Mouse (Mus musculus) hindbrain, embryonic 14.5 days (tissue): ENCODE measurements around the gene Fry. TPM values are rescaled to one million over a fixed set of nuclear protein-coding genes. Genes with fewer than 3 reads are reported as not detected.

Experiments used
- ATAC-seq: fragments of 200-750 bp; cut with Nextera tagmentation; 2 replicates; pipeline ENCODE4 v1.8.0; 2017; ENCODE audit warnings: moderate number of reproducible peaks, mild to moderate bottlenecking, moderate TSS enrichment, moderate library complexity; ENCODE audit not compliant: low FRiP score
- DNase-seq: peaks from one replicate; pipeline ENCODE4 v3.0.0-alpha.2; 2015; ENCODE audit warnings: low spot score
- H3K27ac ChIP-seq: fragments of 300-500 bp; sonication (generic); 2 replicates; pipeline ENCODE4 v1.5.1; 2014; ENCODE audit warnings: mild to moderate bottlenecking, moderate library complexity
- H3K27me3 ChIP-seq: fragments of 300-500 bp; sonication (generic); 2 replicates; pipeline ENCODE4 v1.6.1; 2014; ENCODE audit warnings: mild to moderate bottlenecking, low read length, mixed read lengths; ENCODE audit not compliant: control insufficient read depth, insufficient read depth
- H3K36me3 ChIP-seq: fragments of 300-500 bp; sonication (generic); replicated peaks from 2 replicates; pipeline ENCODE4 v1.6.1; 2014; ENCODE audit not compliant: control insufficient read depth, insufficient read depth
- H3K4me1 ChIP-seq: fragments of 300-500 bp; sonication (generic); replicated peaks from 2 replicates; pipeline ENCODE4 v1.6.1; 2014; ENCODE audit warnings: antibody characterized with exemption, low read length, mixed read lengths; ENCODE audit not compliant: control insufficient read depth, insufficient read depth
- H3K4me2 ChIP-seq: fragments of 300-500 bp; sonication (generic); replicated peaks from 2 replicates; pipeline ENCODE4 v1.6.1; 2014; ENCODE audit warnings: mild to moderate bottlenecking, moderate library complexity
- H3K4me3 ChIP-seq: fragments of 300-500 bp; sonication (generic); replicated peaks from 2 replicates; pipeline ENCODE4 v1.5.1; 2014; ENCODE audit warnings: mild to moderate bottlenecking, low read length
- H3K9ac ChIP-seq: fragments of 300-500 bp; sonication (generic); 2 replicates; pipeline ENCODE4 v1.6.1; 2014
- H3K9me3 ChIP-seq: fragments of 300-500 bp; sonication (generic); 2 replicates; pipeline ENCODE4 v1.6.1; 2016; ENCODE audit warnings: low read length; ENCODE audit not compliant: control insufficient read depth
- WGBS: fragments of 180-500 bp; shearing (Covaris S2); extraction: QIAGEN DNeasy Blood & Tissue Kit; methylation state at CpG from one replicate; pipeline ENCODE4 v1.1.7; 2014; 5-methylcytosine and 5-hydroxymethylcytosine counted together
- polyA plus RNA-seq: library from polyadenylated mRNA; unstranded; fragments of >200 nt; fragmentation: Nextera tagmentation; extraction: Ambion mirVana; gene quantifications from 2 replicates; pipeline ENCODE4 v1.2.1, GENCODE M21; 2014

The Fry gene
- polyA plus RNA-seq, 1 experiment from 2014 or later: 66.7 TPM

GRCm38 (mm10) chr5:150279387-150279786, 160.9 kb downstream of the Fry start:
- Histone ChIP-seq H3K4me1 (no peaks in the 10 kb centered on the region), H3K4me3 (no peak overlapping the region), H3K27me3 (no peaks in the 10 kb centered on the region), H3K4me2 (no peak overlapping the region), H3K27ac (no peak overlapping the region), H3K9ac (no peak overlapping the region), H3K36me3 (no peaks in the 10 kb centered on the region), H3K9me3 (no peaks in the 10 kb centered on the region)
- no peak for ATAC-seq
- WGBS: 86% methylated on average over 6 of the region's 6 CpGs
- DNase-seq: no peak

- ATAC-seq: no peak
- no peaks in the 10 kb centered on the region for H3K27me3 ChIP-seq
- no peaks in the 10 kb centered on the region for H3K36me3 ChIP-seq
- DNase-seq: no peak
- no peak overlapping the region for H3K9ac ChIP-seq
- no peak overlapping the region for H3K27ac ChIP-seq
- H3K4me3 ChIP-seq: no peak overlapping the region
- H3K4me1 ChIP-seq: no peaks in the 10 kb centered on the region
- WGBS: 73% methylated on average over 2 of the region's 2 CpGs
- H3K4me2 ChIP-seq: no peak overlapping the region
- no peaks in the 10 kb centered on the region for H3K9me3 ChIP-seq
Measured at GRCm38 (mm10) chr5:150281084-150281483, 162.6 kb downstream of the Fry start.

GRCm38 (mm10) chr5:150282091-150282490, 163.6 kb downstream of the Fry start:
- Histone ChIP-seq H3K4me3 (no peak overlapping the region), H3K4me2 (no peak overlapping the region), H3K27me3 (no peaks in the 10 kb centered on the region), H3K9ac (no peak overlapping the region), H3K4me1 (no peaks in the 10 kb centered on the region), H3K27ac (no peak overlapping the region), H3K36me3 (no peaks in the 10 kb centered on the region), H3K9me3 (no peaks in the 10 kb centered on the region)
- WGBS: 80% methylated on average over 7 of the region's 7 CpGs
- ATAC-seq: no peak
- DNase-seq: no peak

- Histone ChIP-seq H3K4me3 (no peak overlapping the region), H3K27me3 (no peaks in the 10 kb centered on the region), H3K4me1 (no peaks in the 10 kb centered on the region), H3K4me2 (no peak overlapping the region), H3K27ac (no peak overlapping the region), H3K9me3 (no peaks in the 10 kb centered on the region), H3K9ac (no peak overlapping the region), H3K36me3 (no peaks in the 10 kb centered on the region)
- ATAC-seq (no peak), DNase-seq (no peak)
- 80% methylated on average over 7 of the region's 7 CpGs for WGBS
Measured at GRCm38 (mm10) chr5:150287949-150288348, 169.5 kb downstream of the Fry start.

- no peak for DNase-seq
- H3K4me1 ChIP-seq: no peaks in the 10 kb centered on the region
- no peak overlapping the region for H3K27ac ChIP-seq
- H3K36me3 ChIP-seq: no peaks in the 10 kb centered on the region
- no peak overlapping the region for H3K9ac ChIP-seq
- ATAC-seq: no peak
- no peaks in the 10 kb centered on the region for H3K9me3 ChIP-seq
- no peak overlapping the region for H3K4me3 ChIP-seq
- no peak overlapping the region for H3K4me2 ChIP-seq
- 80% methylated on average over 8 of the region's 8 CpGs for whole genome bisulfite sequencing
- H3K27me3 ChIP-seq: no peaks in the 10 kb centered on the region
Measured at GRCm38 (mm10) chr5:150289611-150290010, 171.2 kb downstream of the Fry start.

- ATAC-seq (no peak), DNase-seq (no peak)
- Histone ChIP-seq H3K27me3 (no peaks in the 10 kb centered on the region), H3K36me3 (no peaks in the 10 kb centered on the region), H3K9me3 (no peaks in the 10 kb centered on the region), H3K27ac (no peak overlapping the region), H3K4me1 (no peaks in the 10 kb centered on the region; the same call in 1 of the 2 replicates), H3K4me2 (no peak overlapping the region), H3K9ac (no peak overlapping the region), H3K4me3 (no peak overlapping the region)
- 70% methylated on average over 4 of the region's 4 CpGs for WGBS
Measured at GRCm38 (mm10) chr5:150290494-150291199, 172.2 kb downstream of the Fry start.

- H3K9ac ChIP-seq: no peak overlapping the region
- ATAC-seq: no peak
Measured at GRCm38 (mm10) chr5:150291216-150291615, 172.8 kb downstream of the Fry start.

GRCm38 (mm10) chr5:150292186-150292585, 173.7 kb downstream of the Fry start:
- Histone ChIP-seq H3K9ac (no peak overlapping the region), H3K36me3 (no peaks in the 10 kb centered on the region), H3K27me3 (no peaks in the 10 kb centered on the region), H3K4me1 (no peaks in the 10 kb centered on the region; the same call in 1 of the 2 replicates), H3K9me3 (no peaks in the 10 kb centered on the region), H3K4me2 (no peak overlapping the region), H3K27ac (no peak overlapping the region), H3K4me3 (no peak overlapping the region)
- DNase-seq: no peak
- no peak for ATAC-seq
- 40% methylated on average over 3 of the region's 3 CpGs for WGBS

More at GRCm38 (mm10) chr5:150291216-150291615, 172.8 kb downstream of the Fry start:
- H3K4me2 ChIP-seq: no peak overlapping the region
- no peaks in the 10 kb centered on the region for H3K9me3 ChIP-seq
- H3K36me3 ChIP-seq: no peaks in the 10 kb centered on the region
- 87% methylated on average over 6 of the region's 6 CpGs for WGBS
- H3K4me3 ChIP-seq: no peak overlapping the region
- H3K27ac ChIP-seq: no peak overlapping the region
- H3K4me1 ChIP-seq: no peaks in the 10 kb centered on the region; the same call in 1 of the 2 replicates
- no peak for DNase-seq
- H3K27me3 ChIP-seq: no peaks in the 10 kb centered on the region

GRCm38 (mm10) chr5:150294306-150294705, 175.9 kb downstream of the Fry start:
- Histone ChIP-seq H3K4me1 (peaks cover 6% of the 10 kb centered on the region; the same call in 1 of the 2 replicates), H3K27ac (no peak overlapping the region), H3K9me3 (no peaks in the 10 kb centered on the region), H3K4me2 (no peak overlapping the region), H3K4me3 (no peak overlapping the region), H3K9ac (no peak overlapping the region), H3K27me3 (no peaks in the 10 kb centered on the region), H3K36me3 (no peaks in the 10 kb centered on the region)
- WGBS: 64% methylated on average over 11 of the region's 11 CpGs
- ATAC-seq (no peak), DNase-seq (no peak)
